Mouse (Mus musculus): ENCODE results near the gene Aox2.

Aox2 gene

GRCm38 (mm10) chr1:58278026-58278425 is at the start of gene Aox2:
Aox2 (plus strand) TSS chr1:58278326.
- DNase-seq (ENCODE audit: low spot score), result no peak

- no peak for DNase-seq (ENCODE audit: low spot score)
These were observed 49.2 kb upstream of the Aox2 start for GRCm38 (mm10) chr1:58228916-58229315.

GRCm38 (mm10) chr1:58229774-58230173 is 48.4 kb upstream of the Aox2 start:
- no peak for DNase-seq (ENCODE audit: low spot score)

- peak; percentile 26 for DNase-seq (ENCODE audit: low spot score)
These were observed 47.6 kb upstream of the Aox2 start for GRCm38 (mm10) chr1:58230542-58230941.

- no peak for DNase-seq (ENCODE audit: low spot score)
These were observed 42.7 kb upstream of the Aox2 start for GRCm38 (mm10) chr1:58235405-58235804.

- DNase-seq (ENCODE audit: low spot score), result no peak
These were observed 40.4 kb upstream of the Aox2 start for GRCm38 (mm10) chr1:58237527-58238299.

- no peak for DNase-seq (ENCODE audit: low spot score)
These were observed 39.7 kb upstream of the Aox2 start for GRCm38 (mm10) chr1:58238440-58238839.

GRCm38 (mm10) chr1:58238961-58239360 is 39.2 kb upstream of the Aox2 start:
- DNase-seq (ENCODE audit: low spot score), result no peak

GRCm38 (mm10) chr1:58240347-58240746 is 37.8 kb upstream of the Aox2 start:
- DNase-seq (ENCODE audit: low spot score), result no peak

- no peak for DNase-seq (ENCODE audit: low spot score)
These were observed 33.6 kb upstream of the Aox2 start for GRCm38 (mm10) chr1:58244487-58244886.

GRCm38 (mm10) chr1:58248518-58248917 is 29.6 kb upstream of the Aox2 start:
- no peak for DNase-seq (ENCODE audit: low spot score)

GRCm38 (mm10) chr1:58253466-58253865 is 24.7 kb upstream of the Aox2 start:
- DNase-seq (ENCODE audit: low spot score), result peak; percentile 15

- DNase-seq (ENCODE audit: low spot score), result no peak
These were observed 20.7 kb upstream of the Aox2 start for GRCm38 (mm10) chr1:58257195-58257991.

GRCm38 (mm10) chr1:58260311-58260710 is 17.8 kb upstream of the Aox2 start:
- DNase-seq (ENCODE audit: low spot score), result no peak

- DNase-seq (ENCODE audit: low spot score), result no peak
These were observed 9.9 kb upstream of the Aox2 start for GRCm38 (mm10) chr1:58268231-58268630.

GRCm38 (mm10) chr1:58270807-58271569 is 7.1 kb upstream of the Aox2 start:
- DNase-seq (ENCODE audit: low spot score), result peak; percentile 87

GRCm38 (mm10) chr1:58275879-58276278 is 2.2 kb upstream of the Aox2 start:
- peak; percentile 40 for DNase-seq (ENCODE audit: low spot score)

GRCm38 (mm10) chr1:58278513-58278912 is 387 bp downstream of the Aox2 start:
- DNase-seq (ENCODE audit: low spot score), result no peak

GRCm38 (mm10) chr1:58280381-58280780 is 2.3 kb downstream of the Aox2 start:
- no peak for DNase-seq (ENCODE audit: low spot score)

GRCm38 (mm10) chr1:58280939-58281624 is 3.0 kb downstream of the Aox2 start:
- no peak for DNase-seq (ENCODE audit: low spot score)

GRCm38 (mm10) chr1:58281625-58281988 is 3.5 kb downstream of the Aox2 start:
- DNase-seq (ENCODE audit: low spot score), result no peak

GRCm38 (mm10) chr1:58284505-58284904 is 6.4 kb downstream of the Aox2 start:
- DNase-seq (ENCODE audit: low spot score), result no peak

Measured in embryo, embryonic 10.5 days (tissue).